Mouse (Mus musculus) right cerebral cortex, adult 18-20 months (tissue): ENCODE measurements at regions not wholly inside any gene's neighbourhood (a gene's known extent, or its start where the extent isn't known, plus 50 kb on each side); places are given as distances from the start of the nearest gene placed in this dataset.

Experiments used
- DNase-seq: peaks from one replicate; pipeline ENCODE4 v3.0.0; 2022; ENCODE audit warnings: mixed read lengths

GRCm38 (mm10) chr2:66961808-66962519 lies 177.2 kb upstream of the Scn7a start:
- peak; percentile 31 for DNase-seq

- DNase-seq = no peak
Observed at GRCm38 (mm10) chr2:66941188-66941587, 156.5 kb upstream of the Scn7a start.

- DNase-seq = peak; percentile 15
Observed at GRCm38 (mm10) chr2:66898032-66898431, 113.3 kb upstream of the Scn7a start.

- no peak for DNase-seq
Observed at GRCm38 (mm10) chr2:66867457-66868216, 82.9 kb upstream of the Scn7a start.
